In genomic region chr9:118574911-118575310, GRCm38 (mm10) we compare ENCODE assay signal across 19 mouse cellular contexts. TPM values are rescaled to one million over a fixed set of nuclear protein-coding genes. Genes with fewer than 3 reads are reported as not detected.
DNase-seq lines count a peak whose midpoint lies in the region; ATAC-seq and TF ChIP-seq lines count a peak whose summit lies in the region.
"Had no signal": no experiment of that assay in that cellular context is flagged by ENCODE, and none has a peak within 500 bp of the region (broad histone marks: within the 10 kb centered on the region; RNA-seq: fewer than 3 reads in every experiment).

No protein-coding gene starts in this region.

- ATAC-seq in frontal cortex, adult (ENCODE audit: low TSS enrichment): peak; percentile 93
- ATAC-seq: forebrain, postnatal 0 days; intestine, embryonic 15.5 days; midbrain, embryonic 13.5 days had no signal

- intact Hi-C loops in gastrocnemius, adult 2 months (cut with DNase I): no loop called here

- no peak for DNase-seq in frontal cortex, postnatal 25 days (ENCODE audit: low spot score in 2 of 2)
- DNase-seq in right cerebral cortex, adult 18-20 months: peak; percentile 52
- DNase-seq in right cerebral cortex, postnatal 4 days: no peak
- peak; percentile 48 for DNase-seq in cerebellum, adult 8-10 months
- peak; percentile 47 for DNase-seq in telencephalon, adult 2 months (ENCODE audit: low read depth, low spot score)
- DNase-seq in gastrocnemius, adult 2 months: no peak
- DNase-seq: forebrain, postnatal 0 days; heart, adult 11 months; heart, postnatal 36 days; liver; lung, adult 18-20 months; lung, postnatal 14 days; thymus, adult 2 months had no signal

- no peak overlapping the region for H3K4me3 ChIP-seq in gastrocnemius, adult 2 months
- H3K4me3 ChIP-seq: hindbrain, embryonic 15.5 days; intestine, embryonic 15.5 days; midbrain, embryonic 13.5 days; neural tube, embryonic 12.5 days; stomach, embryonic 15.5 days had no signal

- no peak overlapping the region for H3K27ac ChIP-seq in gastrocnemius, adult 2 months
- H3K27ac ChIP-seq: hindbrain, embryonic 15.5 days; intestine, embryonic 15.5 days; midbrain, embryonic 13.5 days; neural tube, embryonic 12.5 days; stomach, embryonic 15.5 days had no signal

- no peak for TF ChIP-seq CTCF in gastrocnemius, adult 2 months (IDR thresholded peaks at IDR 0.05)

RNA-seq across cellular contexts. Expression of gene Itga9, which starts 31.6 kb away (rescaled TPM):
- total RNA-seq in gastrocnemius, adult 2 months (2021): 1 to 10 TPM; 3.0 to 5.7 TPM

Comparison
In these comparisons a context has a peak if more than half of its experiments do, and no peak if none do; other contexts are left out.
1. DNase-seq: peak in right cerebral cortex, adult 18-20 months (single experiment), cerebellum, adult 8-10 months (single experiment) and telencephalon, adult 2 months (single experiment); none in frontal cortex, postnatal 25 days (0 of 2), right cerebral cortex, postnatal 4 days (single experiment) and gastrocnemius, adult 2 months (single experiment).